Mouse (Mus musculus) embryo, embryonic 9.5 days (tissue): ENCODE measurements at regions not wholly inside any gene's neighbourhood (a gene's known extent, or its start where the extent isn't known, plus 50 kb on each side); places are given as distances from the start of the nearest gene placed in this dataset.
"Not testable (repeated sequence)": the region's sequence is repeated elsewhere in the genome, so short reads cannot be mapped to it uniquely, and the experiment has no call there.

Source experiments
- DNase-seq: peaks from one replicate; pipeline ENCODE4 v3.0.0-alpha.2; 2017; ENCODE audit errors: extremely low spot score

GRCm38 (mm10) chr13:61710823-61711222 lies 140.9 kb upstream of the Cts3 start:
- not testable (repeated sequence) for DNase-seq

GRCm38 (mm10) chr13:61665729-61666128 lies 95.8 kb upstream of the Cts3 start:
- peak; percentile 3 for DNase-seq
